Mouse (Mus musculus) heart, embryonic 11.5 days (tissue): ENCODE measurements around the gene Pdss2. TPM values are rescaled to one million over a fixed set of nuclear protein-coding genes. Genes with fewer than 3 reads are reported as not detected.

Experiments
- ATAC-seq: fragments of 200-750 bp; cut with Nextera tagmentation; replicated peaks from 2 replicates; pipeline ENCODE4 v1.8.0; 2017; ENCODE audit warnings: moderate library complexity; ENCODE audit not compliant: insufficient number of reproducible peaks, low FRiP score, low TSS enrichment
- H3K27ac ChIP-seq: fragments of 300-500 bp; sonication (generic); 2 replicates; pipeline ENCODE4 v1.5.1; 2014; ENCODE audit warnings: mild to moderate bottlenecking, low read depth, low read length
- H3K27me3 ChIP-seq: fragments of 300-500 bp; sonication (generic); 2 replicates; pipeline ENCODE4 v1.6.1; 2014; ENCODE audit warnings: mild to moderate bottlenecking, low read length, mixed read lengths; ENCODE audit not compliant: control insufficient read depth, insufficient read depth
- H3K36me3 ChIP-seq: fragments of 300-500 bp; sonication (generic); 2 replicates; pipeline ENCODE4 v1.6.1; 2014; ENCODE audit warnings: mild to moderate bottlenecking, low read length, moderate library complexity, mixed read lengths; ENCODE audit not compliant: control insufficient read depth, insufficient read depth
- H3K4me1 ChIP-seq: fragments of 300-500 bp; sonication (generic); 2 replicates; pipeline ENCODE4 v1.6.1; 2014; ENCODE audit warnings: low read length; ENCODE audit not compliant: control insufficient read depth, insufficient read depth
- H3K4me2 ChIP-seq: fragments of 300-500 bp; sonication (generic); 2 replicates; pipeline ENCODE4 v1.6.1; 2014; ENCODE audit warnings: mild to moderate bottlenecking, moderate library complexity
- H3K4me3 ChIP-seq: fragments of 300-500 bp; sonication (generic); 2 replicates; pipeline ENCODE4 v1.5.1; 2014; ENCODE audit warnings: low read depth, low read length
- H3K9ac ChIP-seq: fragments of 300-500 bp; sonication (generic); 2 replicates; pipeline ENCODE4 v1.6.1; 2014; ENCODE audit warnings: mild to moderate bottlenecking, low read depth, low read length, moderate library complexity
- H3K9me3 ChIP-seq: fragments of 300-500 bp; sonication (generic); replicated peaks from 2 replicates; pipeline ENCODE4 v1.6.1; 2016; ENCODE audit warnings: low read length; ENCODE audit not compliant: control insufficient read depth
- WGBS: fragments of 180-500 bp; shearing (Covaris S2); extraction: QIAGEN DNeasy Blood & Tissue Kit; methylation state at CpG from one replicate; pipeline ENCODE4 v1.1.7; 2014; ENCODE audit not compliant: insufficient replicate concordance; 5-methylcytosine and 5-hydroxymethylcytosine counted together
- polyA plus RNA-seq: library from polyadenylated mRNA; unstranded; fragments of >200 nt; fragmentation: Nextera tagmentation; extraction: Ambion mirVana; gene quantifications from 2 replicates; pipeline ENCODE4 v1.2.1, GENCODE M21; 2014

Gene Pdss2
- polyA plus RNA-seq, 1 experiment from 2014 or later: 10.6 TPM

DNA sequence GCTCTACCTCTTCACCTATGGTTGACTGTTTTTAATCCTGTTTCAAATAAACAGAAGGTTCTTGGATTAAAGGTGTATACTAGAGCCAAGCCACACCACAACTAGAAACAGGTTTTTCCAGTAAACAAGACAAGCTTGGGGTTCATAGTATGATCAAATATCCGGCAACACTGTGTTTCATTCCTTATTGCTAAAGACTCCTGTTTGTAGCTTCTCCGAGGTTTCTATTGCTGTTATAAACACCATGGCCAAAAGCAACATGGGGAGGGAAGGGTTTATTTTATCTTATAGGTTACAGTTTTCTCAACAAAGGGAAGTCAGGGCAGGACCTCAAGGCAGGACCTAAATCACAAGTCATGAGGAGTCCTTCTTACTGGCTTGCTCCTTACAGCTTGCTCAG, 8.0 kb downstream of the Pdss2 start:
- no peak overlapping the region for H3K9ac ChIP-seq
- 84% methylated on average over 2 of the region's 2 CpGs for WGBS
- H3K27ac ChIP-seq: no peak overlapping the region

DNA sequence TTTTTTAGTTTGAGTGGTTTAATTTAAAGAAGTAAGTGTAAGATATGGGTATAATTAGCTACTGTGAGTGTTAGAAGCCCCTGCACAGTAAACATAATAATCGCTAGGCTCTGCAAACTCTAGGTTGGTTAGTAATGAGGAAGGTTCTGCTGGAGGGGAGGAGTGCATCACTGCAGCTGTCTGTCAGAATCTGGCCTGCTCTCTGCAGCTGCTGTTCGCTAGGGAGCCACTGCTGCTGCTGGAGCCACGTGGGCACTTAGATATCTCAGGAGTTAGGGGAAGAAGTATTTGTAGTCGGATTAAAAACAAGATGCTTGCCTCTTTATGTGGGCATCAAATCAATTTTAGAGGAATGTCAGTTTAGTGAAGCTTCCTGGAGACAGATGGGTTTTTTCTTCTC, 13.2 kb downstream of the Pdss2 start:
- no peak for ATAC-seq
- Histone ChIP-seq H3K27me3 (no peaks in the 10 kb centered on the region), H3K4me2 (no peak overlapping the region), H3K36me3 (no peaks in the 10 kb centered on the region), H3K9me3 (no peaks in the 10 kb centered on the region), H3K4me3 (no peak overlapping the region), H3K4me1 (no peaks in the 10 kb centered on the region), H3K9ac (no peak overlapping the region), H3K27ac (no peak overlapping the region)
- WGBS: 55% methylated on average over 4 of the region's 4 CpGs

More for the DNA sequence above, 8.0 kb downstream of the Pdss2 start:
- Histone ChIP-seq H3K36me3 (no peaks in the 10 kb centered on the region), H3K9me3 (no peaks in the 10 kb centered on the region), H3K4me3 (no peak overlapping the region), H3K4me2 (no peak overlapping the region), H3K4me1 (no peaks in the 10 kb centered on the region), H3K27me3 (no peaks in the 10 kb centered on the region)
- no peak for ATAC-seq

DNA sequence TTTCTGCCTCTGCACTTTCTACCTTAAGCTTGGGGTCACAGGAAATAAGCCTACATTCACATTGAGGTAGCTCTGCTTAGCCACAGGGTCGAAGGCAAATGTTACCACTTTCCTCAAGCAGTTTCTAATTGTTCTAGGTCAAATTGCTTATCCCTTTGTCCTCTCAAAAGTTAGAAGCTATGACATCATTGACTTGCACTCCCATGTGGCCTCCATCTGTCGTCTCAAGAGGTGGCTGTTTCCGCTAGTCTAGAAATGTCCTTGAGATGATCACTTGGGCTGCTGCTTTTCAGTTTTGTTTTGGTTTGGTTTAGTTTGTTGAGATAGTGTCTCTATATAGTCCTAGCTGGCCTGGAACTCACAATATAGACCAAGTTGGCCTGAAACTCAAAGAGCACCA, 13.7 kb downstream of the Pdss2 start:
- Histone ChIP-seq H3K27ac (no peak overlapping the region), H3K4me3 (no peak overlapping the region), H3K36me3 (no peaks in the 10 kb centered on the region), H3K9ac (no peak overlapping the region), H3K4me1 (no peaks in the 10 kb centered on the region), H3K4me2 (no peak overlapping the region), H3K9me3 (no peaks in the 10 kb centered on the region), H3K27me3 (no peaks in the 10 kb centered on the region)
- no peak for ATAC-seq
- WGBS: 77% methylated on average over 3 of the region's 3 CpGs

DNA sequence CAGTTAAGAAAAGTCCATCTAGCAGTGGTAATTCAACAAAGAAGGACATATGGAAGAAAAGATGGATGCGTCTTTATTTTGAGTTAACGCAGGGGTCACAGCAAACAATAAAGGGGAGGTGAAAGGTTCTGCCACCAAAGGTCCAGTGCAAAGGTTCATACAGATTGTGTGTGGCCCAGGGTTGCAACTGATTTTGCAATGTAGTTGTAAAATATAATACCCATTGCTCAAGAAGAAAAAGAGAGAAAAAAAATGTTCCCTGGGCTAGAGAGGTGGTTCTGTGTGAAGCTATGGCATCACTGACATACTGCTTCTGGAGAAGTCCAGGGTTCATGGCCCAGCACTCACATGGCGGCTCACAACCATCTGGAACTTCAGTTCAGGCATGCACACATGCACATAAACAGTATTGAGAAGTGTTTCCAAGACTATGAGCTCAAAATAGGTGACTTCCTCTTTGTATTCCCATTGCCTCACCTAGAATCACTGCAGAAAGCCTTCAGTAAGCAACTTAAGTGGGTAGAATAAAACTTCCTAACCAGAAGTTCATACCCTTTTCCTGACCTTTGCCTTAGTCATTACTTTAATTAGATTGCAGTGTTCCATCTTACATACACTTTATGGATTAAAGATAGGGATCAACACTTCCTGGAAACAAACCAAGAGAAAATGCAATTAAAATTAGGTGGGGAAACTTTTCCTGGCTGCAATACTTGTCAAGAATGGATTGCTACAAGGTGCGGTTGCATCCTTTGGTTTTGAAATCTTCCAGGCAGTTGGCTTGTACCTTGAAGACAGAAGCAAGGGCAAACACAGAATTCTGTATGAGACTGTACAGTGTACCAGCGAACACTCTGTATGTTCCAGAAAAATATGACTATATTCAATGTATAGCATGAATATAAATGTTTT, 14.7 kb downstream of the Pdss2 start:
- no peak for ATAC-seq
- no peak overlapping the region for H3K27ac ChIP-seq
- no peaks in the 10 kb centered on the region for H3K36me3 ChIP-seq
- no peak overlapping the region for H3K9ac ChIP-seq
- no peaks in the 10 kb centered on the region for H3K27me3 ChIP-seq
- H3K9me3 ChIP-seq: no peaks in the 10 kb centered on the region
- WGBS: 91% methylated on average over 5 of the region's 5 CpGs
- no peaks in the 10 kb centered on the region for H3K4me1 ChIP-seq
- H3K4me3 ChIP-seq: no peak overlapping the region
- no peak overlapping the region for H3K4me2 ChIP-seq

DNA sequence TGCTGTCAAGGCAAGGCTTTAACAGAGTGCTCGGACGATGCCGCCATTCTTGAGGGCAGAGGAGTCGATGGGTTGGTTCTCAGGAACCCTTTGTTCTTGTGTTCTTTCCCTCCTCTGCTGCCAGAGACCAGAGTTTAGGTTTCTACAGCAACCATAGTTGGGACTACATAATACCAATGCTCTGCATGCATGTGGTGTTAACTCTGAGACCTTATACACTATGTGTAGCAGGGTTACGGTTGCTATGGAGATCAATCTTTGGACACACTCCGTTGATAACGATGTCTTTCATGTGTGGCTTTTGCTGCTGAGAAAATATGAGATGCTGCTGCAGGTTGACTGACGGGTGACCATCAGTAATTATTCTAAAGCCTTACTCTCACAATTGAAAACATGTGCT, 20.9 kb downstream of the Pdss2 start:
- Histone ChIP-seq H3K9ac (no peak overlapping the region), H3K9me3 (no peaks in the 10 kb centered on the region), H3K36me3 (no peaks in the 10 kb centered on the region), H3K4me3 (no peak overlapping the region), H3K4me2 (no peak overlapping the region), H3K27me3 (no peaks in the 10 kb centered on the region), H3K4me1 (peaks cover 8% of the 10 kb centered on the region; the same call in 1 of the 2 replicates), H3K27ac (no peak overlapping the region)
- WGBS: 92% methylated on average over 8 of the region's 8 CpGs
- ATAC-seq: no peak

DNA sequence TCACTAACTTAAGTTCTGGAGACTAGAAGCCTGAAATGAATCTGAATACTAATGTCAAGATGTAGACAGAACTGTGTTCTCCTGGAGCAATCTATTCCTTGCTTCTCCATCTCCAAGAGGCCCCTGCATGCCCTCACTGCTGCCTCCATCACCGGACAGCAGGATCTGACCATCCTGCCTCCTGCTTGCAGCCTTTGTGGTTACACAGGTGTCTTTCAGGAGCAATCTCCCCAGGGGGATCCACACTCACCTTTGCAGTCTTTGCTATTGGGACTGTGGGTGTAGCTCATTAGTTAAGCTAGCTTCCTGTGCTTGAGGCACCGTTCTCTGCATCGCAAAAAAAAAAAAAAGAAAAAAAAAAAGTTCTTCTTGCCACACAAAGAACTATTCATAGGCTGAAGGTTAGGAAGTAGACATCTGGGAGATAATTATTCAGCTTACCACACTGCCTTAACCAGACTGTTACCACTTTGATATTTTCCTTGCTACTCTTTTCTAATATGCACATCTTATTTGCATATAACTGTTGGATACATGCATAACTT, 23.0 kb downstream of the Pdss2 start:
- no peak overlapping the region for H3K4me3 ChIP-seq
- H3K27me3 ChIP-seq: no peaks in the 10 kb centered on the region
- no peak for ATAC-seq
- H3K4me1 ChIP-seq: peaks cover 12% of the 10 kb centered on the region; the same call in 1 of the 2 replicates
- 68% methylated on average over 3 of the region's 3 CpGs for WGBS
- no peaks in the 10 kb centered on the region for H3K36me3 ChIP-seq
- no peaks in the 10 kb centered on the region for H3K9me3 ChIP-seq
- H3K27ac ChIP-seq: no peak overlapping the region
- H3K9ac ChIP-seq: no peak overlapping the region
- H3K4me2 ChIP-seq: no peak overlapping the region

DNA sequence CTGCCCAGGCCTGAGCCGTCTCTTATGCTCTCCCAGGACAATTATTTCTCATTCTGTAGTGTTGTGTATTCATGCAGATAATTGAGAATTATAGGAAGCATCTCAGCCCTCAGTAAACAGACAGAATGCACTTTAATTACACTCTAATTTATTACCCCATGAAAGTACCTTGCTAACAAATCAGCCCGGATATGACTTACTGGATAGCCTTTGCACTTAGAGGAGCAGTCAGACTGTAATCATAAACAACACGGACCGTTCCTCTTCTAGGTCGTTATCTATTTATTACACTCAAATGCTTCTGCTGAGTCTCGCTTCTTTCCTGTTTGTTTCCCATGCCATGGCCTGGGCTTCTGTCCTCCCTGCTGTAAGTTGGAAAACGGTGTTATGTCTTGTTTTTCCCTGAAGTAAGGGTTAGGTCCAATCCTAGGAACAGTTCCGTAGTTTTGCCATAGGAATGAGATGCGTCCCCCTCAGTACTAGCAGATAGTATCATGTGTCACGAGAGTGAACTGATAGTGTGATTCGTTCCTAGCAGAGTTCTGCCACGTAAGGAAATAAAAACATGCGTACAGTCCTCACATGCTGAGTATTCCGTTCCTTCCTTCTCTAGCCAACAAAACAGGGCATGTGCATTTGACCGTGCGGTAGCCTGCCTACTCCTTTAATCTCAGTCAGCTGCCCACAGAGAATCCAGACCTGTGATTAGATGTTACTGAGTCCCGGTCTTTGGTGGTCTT, 24.3 kb downstream of the Pdss2 start:
- no peaks in the 10 kb centered on the region for H3K36me3 ChIP-seq
- H3K4me2 ChIP-seq: no peak overlapping the region

DNA sequence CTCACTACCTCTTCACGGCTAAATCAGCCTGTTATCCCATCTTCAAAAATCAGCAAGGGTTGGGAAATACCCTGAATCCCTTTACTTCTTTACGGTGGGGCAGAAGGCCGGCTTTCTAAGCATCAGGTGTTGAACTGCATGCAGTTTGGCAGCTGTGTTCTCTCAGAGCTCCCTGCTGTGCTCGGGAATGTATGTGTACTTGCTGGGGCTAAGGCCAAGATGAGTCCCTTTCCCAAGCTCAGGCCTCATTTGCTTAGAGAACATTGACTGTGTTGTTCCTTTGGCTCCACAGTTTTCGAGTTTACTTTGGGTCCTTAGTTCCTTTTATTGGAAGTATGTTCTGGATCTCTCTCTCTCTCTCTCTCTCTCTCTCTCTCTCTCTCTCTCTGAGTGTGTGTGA, 26.7 kb downstream of the Pdss2 start:
- no peak overlapping the region for H3K27ac ChIP-seq
- H3K9me3 ChIP-seq: no peaks in the 10 kb centered on the region
- H3K4me2 ChIP-seq: no peak overlapping the region
- 44% methylated on average over 5 of the region's 5 CpGs for WGBS
- H3K27me3 ChIP-seq: no peaks in the 10 kb centered on the region
- H3K4me1 ChIP-seq: peaks cover 18% of the 10 kb centered on the region; the same call in 1 of the 2 replicates
- no peak overlapping the region for H3K9ac ChIP-seq
- ATAC-seq: no peak
- no peaks in the 10 kb centered on the region for H3K36me3 ChIP-seq
- H3K4me3 ChIP-seq: no peak overlapping the region

More for the DNA sequence above, 24.3 kb downstream of the Pdss2 start:
- peaks cover 12% of the 10 kb centered on the region; the same call in 1 of the 2 replicates for H3K4me1 ChIP-seq
- H3K9ac ChIP-seq: no peak overlapping the region
- no peak for ATAC-seq
- no peaks in the 10 kb centered on the region for H3K9me3 ChIP-seq
- no peaks in the 10 kb centered on the region for H3K27me3 ChIP-seq
- H3K4me3 ChIP-seq: no peak overlapping the region
- H3K27ac ChIP-seq: no peak overlapping the region
- 52% methylated on average over 17 of the region's 17 CpGs for WGBS
